Mouse (Mus musculus): ENCODE results near the gene Hpcal1.
"Not testable (repeated sequence)": the region's sequence is repeated elsewhere in the genome, so short reads cannot be mapped to it uniquely, and the experiment has no call there.

Hpcal1 gene

DNA sequence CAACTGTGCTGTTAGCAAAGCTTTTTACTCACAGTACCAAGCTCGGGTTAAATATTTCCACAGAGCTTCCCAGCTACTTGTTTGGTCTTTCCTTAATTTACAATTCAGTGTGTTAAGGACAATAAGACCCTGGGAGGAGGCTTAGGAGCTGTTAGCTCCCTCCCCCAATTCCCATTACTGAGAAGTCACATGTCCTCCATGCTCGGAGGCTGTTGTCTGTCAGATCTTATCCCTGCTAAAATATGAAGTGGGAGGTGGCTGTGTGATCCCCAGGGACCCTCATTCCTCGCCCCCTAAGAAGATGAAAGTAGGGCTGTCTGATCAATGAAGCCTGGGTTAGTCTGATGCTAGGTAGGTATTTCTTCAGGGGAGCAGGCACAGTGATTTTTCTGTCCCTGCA is 88.4 kb downstream of the Hpcal1 start:
- no peak for DNase-seq (ENCODE audit: low read depth, low spot score)

- DNase-seq (ENCODE audit: low read depth, low spot score): no peak
Measured at GRCm38 (mm10) chr12:17789486-17789885, 98.8 kb downstream of the Hpcal1 start.

GRCm38 (mm10) chr12:17791111-17791510 is 100.5 kb downstream of the Hpcal1 start:
- DNase-seq (ENCODE audit: low read depth, low spot score): no peak

DNA sequence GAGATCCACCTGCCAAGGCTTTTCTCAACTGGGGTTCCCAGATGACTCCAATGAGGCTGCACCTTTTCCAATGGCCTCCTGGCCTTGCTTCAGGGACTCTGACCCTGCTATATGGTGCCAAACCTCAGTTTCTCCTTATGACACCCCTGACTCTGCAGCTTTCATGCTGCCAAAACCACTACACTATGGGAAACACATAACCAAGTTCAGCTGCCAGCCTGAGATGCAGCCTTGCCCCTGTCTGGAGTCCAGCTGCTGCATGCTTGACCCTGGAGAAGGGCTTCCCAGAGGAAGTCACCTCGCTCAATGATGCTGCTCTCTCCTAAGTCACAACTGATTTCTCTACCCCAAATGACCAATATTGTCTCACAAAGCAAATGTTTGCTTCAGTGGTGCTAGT is 102.1 kb downstream of the Hpcal1 start:
- DNase-seq (ENCODE audit: low read depth, low spot score): no peak

DNA sequence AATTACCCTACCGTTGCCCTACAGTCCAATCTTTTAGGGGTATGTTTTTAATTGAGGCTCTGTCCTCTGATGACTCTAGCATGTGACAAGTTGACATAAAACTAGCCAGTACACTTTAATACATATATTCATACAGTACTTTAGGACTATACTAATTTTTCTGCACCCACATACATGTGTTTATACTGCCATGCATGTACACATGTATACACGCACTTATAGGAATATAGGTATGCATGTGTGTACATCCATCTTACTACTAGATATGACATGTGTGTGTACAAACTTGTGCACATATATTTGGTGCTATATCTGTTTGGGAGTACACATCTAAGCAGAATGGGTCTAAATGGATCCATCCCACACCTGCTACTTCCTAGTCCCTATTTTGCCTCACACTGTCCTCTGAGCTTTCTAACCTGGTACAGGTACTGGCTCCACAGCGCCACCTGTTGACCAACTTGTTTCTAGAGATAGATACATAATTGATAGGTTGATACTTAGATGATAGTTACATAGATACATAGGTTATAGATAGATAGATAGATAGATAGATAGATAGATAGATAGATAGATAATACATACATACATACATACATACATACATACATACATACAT is 105.1 kb downstream of the Hpcal1 start:
- DNase-seq (ENCODE audit: low read depth, low spot score): peak; percentile 6

GRCm38 (mm10) chr12:17798261-17798660 is 107.6 kb downstream of the Hpcal1 start:
- not testable (repeated sequence) for DNase-seq (ENCODE audit: low read depth, low spot score)

GRCm38 (mm10) chr12:17808542-17808941 is 117.9 kb downstream of the Hpcal1 start:
- peak; percentile 18 for DNase-seq (ENCODE audit: low read depth, low spot score)

GRCm38 (mm10) chr12:17835279-17835678 is 144.6 kb downstream of the Hpcal1 start:
- not testable (repeated sequence) for DNase-seq (ENCODE audit: low read depth, low spot score)

Data from telencephalon, adult 2 months (tissue).